In genomic region chr16:32790056-32790455, GRCm38 (mm10) we compare ENCODE assay signal across 51 mouse cellular contexts. TPM values are rescaled to one million over a fixed set of nuclear protein-coding genes. Genes with fewer than 3 reads are reported as not detected.
"Had no signal": no experiment of that assay in that cellular context is flagged by ENCODE, and none has a peak within 500 bp of the region (broad histone marks: within the 10 kb centered on the region; RNA-seq: fewer than 3 reads in every experiment).

No protein-coding gene starts in this region.

- H3K4me2 ChIP-seq: heart, embryonic 11.5 days; heart, embryonic 12.5 days; heart, embryonic 13.5 days; heart, embryonic 15.5 days; hindbrain, embryonic 12.5 days; hindbrain, embryonic 13.5 days; hindbrain, embryonic 14.5 days; hindbrain, embryonic 15.5 days; intestine, embryonic 15.5 days; kidney, embryonic 15.5 days had no signal

- ATAC-seq: hindbrain, embryonic 16.5 days; hindbrain, postnatal 0 days; inflammation-experienced regulatory T-cells, adult 6 months; intestine, embryonic 15.5 days; intestine, embryonic 16.5 days; intestine, postnatal 0 days had no signal

- H3K36me3 ChIP-seq: heart, embryonic 10.5 days; heart, embryonic 12.5 days; heart, embryonic 13.5 days; heart, embryonic 15.5 days; hindbrain, embryonic 10.5 days; hindbrain, embryonic 12.5 days; hindbrain, embryonic 13.5 days; hindbrain, embryonic 15.5 days; intestine, embryonic 15.5 days; kidney, embryonic 15.5 days had no signal

- H3K9ac ChIP-seq: heart, embryonic 12.5 days; heart, embryonic 13.5 days; heart, embryonic 15.5 days; hindbrain, embryonic 12.5 days; hindbrain, embryonic 13.5 days; hindbrain, embryonic 14.5 days; hindbrain, embryonic 15.5 days; intestine, embryonic 15.5 days; kidney, embryonic 15.5 days had no signal

- H3K4me1 ChIP-seq: hindbrain, embryonic 12.5 days; hindbrain, embryonic 15.5 days; intestine, embryonic 15.5 days; kidney, embryonic 15.5 days had no signal

- H3K4me3 ChIP-seq: heart, embryonic 10.5 days; heart, embryonic 12.5 days; heart, embryonic 13.5 days; heart, embryonic 15.5 days; hindbrain, embryonic 10.5 days; hindbrain, embryonic 12.5 days; hindbrain, embryonic 13.5 days; hindbrain, embryonic 15.5 days; intestine, embryonic 15.5 days; kidney, embryonic 15.5 days; layer of hippocampus, adult 2 months had no signal

- H3K27me3 ChIP-seq: heart, embryonic 12.5 days; heart, embryonic 13.5 days; heart, embryonic 15.5 days; hindbrain, embryonic 12.5 days; hindbrain, embryonic 13.5 days; hindbrain, embryonic 15.5 days; intestine, embryonic 15.5 days; kidney, embryonic 15.5 days had no signal

- H3K27ac ChIP-seq: heart, embryonic 10.5 days; heart, embryonic 13.5 days; heart, embryonic 15.5 days; hindbrain, embryonic 10.5 days; hindbrain, embryonic 12.5 days; hindbrain, embryonic 13.5 days; hindbrain, embryonic 14.5 days; hindbrain, embryonic 15.5 days; hindbrain, postnatal 0 days; intestine, embryonic 15.5 days; kidney, embryonic 15.5 days; kidney, postnatal 0 days; layer of hippocampus, adult 2 months had no signal

- DNase-seq: heart, postnatal 10 days; heart, postnatal 14 days; heart, postnatal 36 days; heart, postnatal 4 days; kidney, adult 11 months; kidney, adult 18-20 months; kidney, adult 2 months; kidney, adult 8-10 months; kidney, adult 9 months; kidney, postnatal 10 days; kidney, postnatal 14 days; kidney, postnatal 25 days; kidney, postnatal 36 days; kidney, postnatal 4 days; layer of hippocampus, adult 9-11 months; layer of hippocampus, postnatal 36 days had no signal

- H3K9me3 ChIP-seq: heart, embryonic 13.5 days; heart, embryonic 15.5 days; hindbrain, embryonic 15.5 days; intestine, embryonic 15.5 days; kidney, embryonic 15.5 days had no signal

RNA-seq across cellular contexts. Expression of gene Muc20, which starts 7.2 kb away (rescaled TPM):
- total RNA-seq: hematopoietic stem cell, adult 5-6 weeks; hindbrain, postnatal 0 days; layer of hippocampus, adult 18-20 months; layer of hippocampus, adult 2 months; layer of hippocampus, postnatal 10 days; layer of hippocampus, postnatal 14 days; layer of hippocampus, postnatal 25 days; layer of hippocampus, postnatal 36 days; left cerebral cortex, adult 18-20 months had no signal
- polyA plus RNA-seq: heart, embryonic 11.5 days; heart, embryonic 15.5 days; heart, postnatal 0 days; hindbrain, embryonic 10.5 days; hindbrain, embryonic 11.5 days; hindbrain, embryonic 13.5 days; hindbrain, embryonic 14.5 days; hindbrain, embryonic 16.5 days; hindbrain, postnatal 0 days; intestine, embryonic 15.5 days; intestine, postnatal 0 days; large intestine, adult 2 months had no signal

RNA-seq across cellular contexts. Expression of gene Smbd1, which starts 20.2 kb away (rescaled TPM):
- total RNA-seq: heart, postnatal 10 days; heart, postnatal 14 days; heart, postnatal 25 days; heart, postnatal 36 days; heart, postnatal 4 days; hematopoietic stem cell, adult 5-6 weeks; hindbrain, postnatal 0 days; layer of hippocampus, adult 18-20 months; layer of hippocampus, adult 2 months; layer of hippocampus, adult 8-10 months; layer of hippocampus, postnatal 10 days; layer of hippocampus, postnatal 14 days; layer of hippocampus, postnatal 25 days; layer of hippocampus, postnatal 36 days; left cerebral cortex, adult 18-20 months had no signal
- polyA plus RNA-seq: heart, embryonic 10.5 days; heart, embryonic 11.5 days; heart, embryonic 12.5 days; heart, embryonic 13.5 days; heart, embryonic 14.5 days; heart, embryonic 15.5 days; heart, embryonic 16.5 days; heart, postnatal 0 days; hindbrain, embryonic 10.5 days; hindbrain, embryonic 11.5 days; hindbrain, embryonic 12.5 days; hindbrain, embryonic 13.5 days; hindbrain, embryonic 14.5 days; hindbrain, embryonic 15.5 days; hindbrain, embryonic 16.5 days; hindbrain, postnatal 0 days; inflammation-experienced regulatory T-cells, adult 6 months; intestine, embryonic 14.5 days; kidney, adult 2 months; kidney, embryonic 14.5 days; kidney, embryonic 15.5 days; kidney, embryonic 16.5 days had no signal

RNA-seq across cellular contexts. Expression of gene Muc4, which starts 54.4 kb away (rescaled TPM):
- total RNA-seq: heart, postnatal 4 days; hematopoietic stem cell, adult 5-6 weeks; hindbrain, postnatal 0 days; layer of hippocampus, adult 18-20 months; layer of hippocampus, adult 2 months; layer of hippocampus, adult 8-10 months; layer of hippocampus, postnatal 10 days; layer of hippocampus, postnatal 14 days; layer of hippocampus, postnatal 25 days; layer of hippocampus, postnatal 36 days; left cerebral cortex, adult 18-20 months had no signal
- polyA plus RNA-seq: heart, embryonic 14.5 days; heart, embryonic 15.5 days; heart, postnatal 0 days; hindbrain, embryonic 13.5 days; hindbrain, embryonic 14.5 days; hindbrain, embryonic 15.5 days; hindbrain, embryonic 16.5 days; hindbrain, postnatal 0 days had no signal
